Mouse (Mus musculus) frontal cortex, adult (tissue): ENCODE results near the gene Wipf1.
A peak's percentile ranks its signal among the peaks of the same experiment; 100 is the strongest.
"Not testable (repeated sequence)": the region's sequence is repeated elsewhere in the genome, so short reads cannot be mapped to it uniquely, and the experiment has no call there.

Experiments
- ATAC-seq: cut with Nextera tagmentation; 2 replicates; pipeline ENCODE4 v1.9.2; 2017; ENCODE audit warnings: mild to moderate bottlenecking, moderate library complexity, mixed read lengths; ENCODE audit not compliant: low TSS enrichment

Wipf1 gene

DNA sequence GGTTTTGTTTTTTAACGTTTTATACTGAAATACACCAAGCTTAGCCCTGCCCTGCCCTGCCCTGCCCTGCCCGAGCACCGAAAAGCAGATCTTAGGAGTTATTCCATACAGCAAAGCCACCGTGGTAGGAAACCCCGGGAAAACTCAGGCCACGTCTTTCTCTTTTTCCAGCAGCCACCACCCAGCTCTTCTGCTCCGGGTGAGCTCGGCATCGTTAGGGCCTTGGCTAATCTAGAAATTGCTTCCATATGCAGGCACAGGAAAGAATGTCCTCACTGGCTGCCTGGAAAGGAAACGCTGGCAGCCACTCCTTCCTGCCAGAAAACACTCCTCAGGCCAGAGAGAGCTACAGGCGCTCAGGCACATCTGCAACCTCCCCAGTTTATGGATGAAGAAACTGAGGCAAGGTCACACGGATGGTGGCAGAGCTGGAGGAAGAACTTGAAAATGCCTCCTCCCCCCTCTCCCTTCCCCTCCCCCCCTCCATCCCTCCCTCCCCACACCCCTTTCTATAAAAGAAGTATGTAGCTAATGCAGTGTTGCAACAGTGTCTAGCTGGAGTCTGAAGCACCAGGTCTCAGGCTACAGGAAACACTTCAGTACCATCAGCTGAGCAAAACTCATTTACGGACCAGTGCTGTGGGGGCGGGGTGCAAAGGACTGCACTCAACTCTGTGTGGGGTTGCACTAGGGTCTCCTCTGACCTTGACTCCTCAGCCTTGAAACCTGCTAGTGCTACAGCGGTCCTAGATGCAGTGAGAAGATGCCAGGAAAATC is 20.1 kb downstream of the Wipf1 start:
- ATAC-seq = 0 out of 2 replicates have a peak, but pooled peaks have one; percentile 28

DNA sequence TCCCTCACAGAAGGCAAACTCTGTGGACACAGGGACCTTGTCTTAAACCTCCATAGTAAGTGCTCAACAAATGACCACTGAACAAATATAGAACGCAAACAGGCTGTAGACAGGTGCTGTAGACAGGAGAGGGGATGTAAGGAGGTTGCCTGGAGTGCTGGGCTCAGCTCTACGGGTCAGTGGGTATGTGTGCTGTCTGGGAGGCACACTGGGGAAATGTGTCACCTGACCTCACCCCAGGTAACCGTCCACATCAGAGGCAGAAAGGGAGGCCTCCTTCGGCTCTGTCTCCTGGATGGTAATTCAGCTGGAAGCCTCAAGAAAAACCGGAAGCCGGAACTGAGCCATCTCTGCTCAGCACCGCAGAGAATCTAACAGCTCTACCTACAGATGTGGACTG is 21.6 kb downstream of the Wipf1 start:
- ATAC-seq = no peak

DNA sequence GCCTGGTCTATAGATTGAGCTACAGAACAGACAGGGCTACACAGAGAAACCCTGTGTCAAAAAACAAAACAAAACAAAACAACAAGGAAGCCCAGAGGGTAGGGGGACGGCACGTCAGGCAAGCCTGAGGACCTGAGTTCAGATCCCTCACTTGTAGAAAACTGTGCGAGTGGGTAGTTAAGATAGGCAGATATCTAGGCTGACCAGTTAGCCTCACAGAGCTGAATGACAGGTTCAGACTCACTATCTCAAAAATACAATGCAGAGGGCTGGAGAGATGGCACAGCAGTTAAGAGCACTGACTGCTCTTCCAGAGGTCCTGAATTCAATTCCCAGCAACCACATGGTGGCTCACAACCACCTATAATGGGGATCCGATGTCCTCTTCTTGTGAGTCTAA is 23.2 kb downstream of the Wipf1 start:
- not testable (repeated sequence) for ATAC-seq

DNA sequence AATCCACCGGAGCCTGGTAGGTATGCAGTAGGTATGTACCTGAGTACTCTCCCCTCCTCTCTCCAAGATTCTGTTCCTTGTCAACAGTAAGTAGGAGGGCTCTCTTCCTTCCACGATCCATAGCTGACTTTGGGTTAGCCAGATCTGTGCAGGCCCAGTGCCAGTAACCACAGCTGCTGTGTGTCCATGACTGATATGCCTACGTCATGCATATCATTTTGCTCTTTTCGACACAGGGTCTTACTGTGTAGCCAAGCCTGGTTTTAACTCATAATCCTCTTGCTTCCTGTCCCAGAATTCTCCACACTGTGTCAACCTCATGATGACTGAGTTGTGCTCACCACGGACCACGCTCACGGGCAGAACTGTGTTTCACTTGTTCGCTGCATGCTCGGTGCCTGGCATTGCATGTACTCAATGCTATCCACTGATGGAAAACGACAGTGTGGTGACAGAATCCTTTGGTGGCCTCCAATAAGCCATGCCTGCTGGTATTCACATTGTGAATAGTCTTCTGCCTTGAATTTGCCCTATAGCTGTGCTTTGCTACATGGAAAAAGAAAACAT is 26.6 kb downstream of the Wipf1 start:
- ATAC-seq = no peak

DNA sequence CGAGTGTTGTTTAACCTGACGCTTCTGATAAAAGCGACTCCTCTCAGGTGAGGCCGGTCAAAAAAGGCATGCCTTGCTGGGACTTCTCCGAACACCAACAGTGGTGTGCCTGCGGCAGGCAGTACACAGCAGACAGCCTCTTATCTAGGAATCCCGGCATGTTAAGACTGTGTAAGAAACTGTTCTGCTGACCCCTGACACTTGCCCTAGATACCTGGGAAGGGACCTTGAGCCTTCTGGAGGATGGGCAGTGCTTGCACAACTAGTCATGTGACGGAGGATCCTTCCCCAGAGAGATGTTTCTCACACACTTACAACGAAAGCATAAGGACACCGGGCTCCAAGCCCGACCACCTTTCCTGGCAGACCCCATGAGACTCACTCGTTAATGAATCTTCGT is 28.7 kb downstream of the Wipf1 start:
- no peak for ATAC-seq

DNA sequence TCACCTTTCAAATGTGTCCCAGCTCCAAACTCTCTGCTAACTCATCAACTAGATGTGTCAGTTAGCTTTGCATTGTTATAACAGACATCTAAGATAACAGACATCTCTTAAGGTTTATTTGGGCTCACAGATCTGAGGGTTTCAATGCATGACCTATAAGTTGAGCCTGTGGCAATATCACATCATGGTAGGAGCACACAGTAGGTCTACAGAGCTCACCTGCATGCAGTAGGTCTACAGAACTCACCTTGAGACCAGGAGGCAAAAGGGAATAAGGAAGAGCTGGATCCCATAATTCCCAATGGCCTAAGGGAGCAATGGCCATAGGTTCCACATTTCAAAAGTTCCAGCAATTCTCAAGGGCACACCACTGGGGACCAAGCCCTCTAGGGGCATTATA is 31.2 kb downstream of the Wipf1 start:
- no peak for ATAC-seq

DNA sequence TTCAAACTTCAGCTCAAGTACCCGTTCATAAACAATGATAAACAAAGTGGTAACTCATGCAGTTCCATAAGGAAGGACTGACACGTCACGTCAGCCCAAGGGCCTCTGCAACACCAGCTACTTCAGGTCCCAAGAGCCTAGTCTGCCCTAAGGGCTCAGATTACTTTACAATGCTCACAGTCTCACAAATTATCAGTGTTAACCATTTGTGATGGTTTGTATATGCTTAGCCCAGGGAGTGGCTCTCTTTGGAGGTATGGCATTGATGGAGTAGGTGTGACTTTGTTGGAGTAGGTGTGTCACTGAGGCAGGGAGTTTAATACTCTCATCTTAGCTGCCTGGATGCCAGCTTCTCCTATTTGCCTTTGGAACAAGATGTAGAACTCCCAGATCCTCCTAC is 32.0 kb downstream of the Wipf1 start:
- no peak for ATAC-seq

DNA sequence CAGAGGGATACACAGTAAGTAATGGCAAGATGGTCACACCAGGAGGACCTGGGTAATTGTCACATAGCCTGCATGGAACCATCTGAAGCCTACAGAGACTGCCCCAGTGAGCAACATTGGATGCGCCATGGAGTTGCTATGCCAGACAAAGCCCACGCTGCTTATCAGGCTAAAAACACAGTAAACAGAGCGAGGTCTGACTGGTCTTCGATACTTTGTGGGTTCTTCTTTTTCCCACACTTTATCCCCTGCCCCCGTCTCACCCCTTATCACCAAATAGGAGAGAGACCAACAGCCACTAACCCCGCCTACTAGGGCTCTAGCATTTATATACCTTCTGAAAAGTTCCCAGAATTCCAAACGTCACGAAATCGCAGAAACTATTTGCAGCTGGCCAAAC is 32.6 kb downstream of the Wipf1 start:
- ATAC-seq = no peak

GRCm38 (mm10) chr2:73496329-73496685 is 33.2 kb downstream of the Wipf1 start:
- no peak for ATAC-seq

GRCm38 (mm10) chr2:73495617-73496328 is 33.8 kb downstream of the Wipf1 start:
- ATAC-seq = no peak

GRCm38 (mm10) chr2:73493517-73493916 is 36.0 kb downstream of the Wipf1 start:
- no peak for ATAC-seq

GRCm38 (mm10) chr2:73491442-73492241 is 37.9 kb downstream of the Wipf1 start:
- ATAC-seq = no peak; the same call in 1 of the 2 replicates

DNA sequence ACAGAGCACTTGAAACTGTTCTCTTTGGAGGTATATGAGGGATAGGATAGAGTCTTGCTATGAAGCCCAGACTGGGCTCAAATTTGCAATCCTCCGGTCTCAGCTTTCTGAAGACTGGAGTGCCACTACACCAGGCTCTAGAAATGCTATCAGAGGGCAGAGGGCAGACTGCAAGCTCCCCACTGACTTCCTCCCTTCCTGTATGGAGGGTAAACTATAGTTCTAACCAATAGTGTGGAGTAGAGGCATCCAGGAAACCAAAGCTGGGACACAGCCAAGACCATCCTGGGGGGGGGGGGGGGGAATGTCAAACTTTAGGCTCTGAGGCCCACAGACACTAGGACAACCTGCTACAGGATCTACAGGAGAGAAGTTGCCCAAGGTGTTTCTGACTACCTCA is 39.1 kb downstream of the Wipf1 start:
- no peak for ATAC-seq

- 0 out of 2 replicates have a peak, but pooled peaks have one; percentile 27 for ATAC-seq
Measured at GRCm38 (mm10) chr2:73486120-73486601, 43.4 kb downstream of the Wipf1 start.

GRCm38 (mm10) chr2:73485236-73486119 is 44.1 kb downstream of the Wipf1 start:
- ATAC-seq = no peak

- ATAC-seq = no peak
Measured at GRCm38 (mm10) chr2:73484561-73485235, 44.8 kb downstream of the Wipf1 start.

- no peak for ATAC-seq
Measured at GRCm38 (mm10) chr2:73478805-73479204, 50.7 kb downstream of the Wipf1 start.

DNA sequence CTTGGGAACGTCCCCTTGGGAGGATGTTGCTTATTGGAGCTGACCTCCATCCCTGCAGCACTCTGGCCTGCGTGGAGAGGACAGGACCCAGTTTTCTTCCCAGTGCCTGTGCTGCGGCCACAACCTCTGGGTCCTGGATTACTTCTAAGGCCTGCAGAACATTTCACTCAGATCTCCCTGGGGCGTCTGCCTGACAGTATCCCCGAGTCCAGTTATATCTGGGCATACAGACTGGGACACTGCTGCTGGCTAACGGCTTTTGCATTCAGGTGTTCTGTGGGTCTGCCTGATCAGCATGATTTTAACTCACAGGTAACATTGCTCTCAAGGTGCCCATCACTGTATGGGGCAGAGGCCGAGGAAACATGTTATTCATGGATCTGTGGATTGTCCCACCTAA is 52.0 kb downstream of the Wipf1 start:
- ATAC-seq = no peak

DNA sequence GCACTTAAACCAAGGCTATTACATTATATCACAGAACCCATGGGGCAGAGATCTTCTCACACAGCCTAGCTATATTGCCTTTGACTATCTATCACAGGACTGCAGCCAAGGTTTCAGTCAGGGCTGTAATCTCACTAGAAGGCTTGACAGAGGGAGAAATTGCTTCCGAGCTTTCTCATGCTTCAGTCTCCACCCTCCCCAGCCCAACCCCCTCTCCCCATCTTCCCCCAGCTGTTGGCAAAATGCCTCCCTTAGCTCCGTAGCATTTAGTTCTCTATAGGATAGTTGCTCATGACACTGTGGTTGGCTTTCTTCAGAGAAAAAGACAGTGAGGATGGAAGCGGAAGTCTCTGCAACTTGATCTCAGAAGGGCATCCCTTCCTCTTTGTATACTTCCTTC is 54.0 kb downstream of the Wipf1 start:
- no peak for ATAC-seq

DNA sequence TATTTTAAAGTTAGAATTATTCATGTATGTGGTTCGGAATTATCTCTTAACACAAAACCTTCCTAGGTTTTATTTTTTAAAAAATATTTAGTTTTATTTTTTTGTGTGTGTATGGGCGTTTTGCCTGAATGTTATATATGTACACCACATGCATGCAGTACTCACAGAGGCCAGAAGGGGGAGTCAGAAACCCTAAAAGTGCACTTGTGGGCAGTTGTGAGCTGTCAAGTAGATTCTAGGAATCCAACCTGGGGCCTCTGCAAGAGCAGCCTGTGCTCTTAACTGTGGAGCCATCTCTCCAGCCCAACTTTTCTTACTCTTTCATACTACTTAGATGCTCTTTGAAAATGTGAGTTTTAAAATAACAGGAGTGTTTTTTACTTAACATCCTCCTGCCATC is 57.4 kb downstream of the Wipf1 start:
- no peak for ATAC-seq
